Mouse (Mus musculus): ENCODE results near the gene Luc7l3. TPM values are rescaled to one million over a fixed set of nuclear protein-coding genes. Genes with fewer than 3 reads are reported as not detected.

Luc7l3 gene
- polyA plus RNA-seq, 1 experiment, result 26.4 TPM

DNA sequence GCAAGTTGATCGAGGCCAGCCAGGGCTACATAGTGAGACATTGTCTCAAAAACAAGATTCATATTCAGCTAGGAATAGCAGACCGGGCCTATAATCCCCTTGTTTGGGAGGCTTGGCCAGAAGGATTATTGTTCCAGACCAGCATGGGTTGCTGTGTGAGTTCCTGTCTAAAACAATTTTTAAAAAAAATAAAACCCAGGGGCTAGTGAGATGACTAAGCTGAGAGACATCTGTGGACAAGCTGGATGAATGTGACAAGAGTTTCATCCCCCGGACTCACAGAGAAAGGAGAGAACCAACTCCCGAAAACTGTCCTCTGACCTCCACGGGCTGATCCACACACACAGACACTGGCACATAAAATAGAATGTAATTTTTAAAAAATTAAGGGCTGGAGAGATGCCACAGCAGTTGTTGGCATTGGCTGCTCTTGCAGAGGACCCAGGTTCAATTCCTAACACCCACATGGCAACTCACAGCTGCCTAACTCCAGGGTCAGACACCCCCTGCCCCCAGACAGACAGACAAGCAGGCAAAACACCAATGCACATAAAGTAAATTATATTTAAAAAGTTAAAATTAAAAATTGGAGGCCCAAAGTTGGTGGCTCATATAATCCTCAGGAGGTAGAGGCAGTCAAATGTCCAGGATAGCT lies 1.6 kb upstream of the Luc7l3 start:
- TF ChIP-seq POLR2A (IDR thresholded peaks at IDR 0.05; ENCODE audit: control insufficient read depth, extremely low read depth, insufficient read depth, low read length, poor library complexity) (no peak), CTCF (IDR thresholded peaks at IDR 0.05; ENCODE audit: borderline replicate concordance, control insufficient read depth, extremely low read depth, insufficient read depth, low read length, poor library complexity) (no peak)
- Histone ChIP-seq H3K36me3 (ENCODE audit: control insufficient read depth, insufficient read depth, low read length) (no peaks in the 10 kb centered on the region), H3K4me1 (replicated peaks; ENCODE audit: control insufficient read depth, insufficient read depth, low read length) (peaks cover 7% of the 10 kb centered on the region), H3K4me3 (ENCODE audit: control insufficient read depth, insufficient read depth, low read length) (no peak overlapping the region), H3K27ac (ENCODE audit: control insufficient read depth, insufficient read depth, low read length) (no peak overlapping the region), H3K27me3 (ENCODE audit: control insufficient read depth, insufficient read depth, low read length) (no peaks in the 10 kb centered on the region)
- DNase-seq, result no peak
- 96% methylated on average over 5 of the region's 5 CpGs for WGBS

GRCm38 (mm10) chr11:94322636-94323035 lies 848 bp upstream of the Luc7l3 start:
- Histone ChIP-seq H3K4me3 (ENCODE audit: control insufficient read depth, insufficient read depth, low read length) (no peak overlapping the region), H3K36me3 (ENCODE audit: control insufficient read depth, insufficient read depth, low read length) (no peaks in the 10 kb centered on the region), H3K27ac (ENCODE audit: control insufficient read depth, insufficient read depth, low read length) (no peak overlapping the region), H3K27me3 (ENCODE audit: control insufficient read depth, insufficient read depth, low read length) (no peaks in the 10 kb centered on the region), H3K4me1 (replicated peaks; ENCODE audit: control insufficient read depth, insufficient read depth, low read length) (peaks cover 8% of the 10 kb centered on the region)
- no peak for DNase-seq
- 71% methylated on average over 5 of the region's 5 CpGs for WGBS
- TF ChIP-seq POLR2A (IDR thresholded peaks at IDR 0.05; ENCODE audit: control insufficient read depth, extremely low read depth, insufficient read depth, low read length, poor library complexity), result no peak
- no peak for TF ChIP-seq CTCF (IDR thresholded peaks at IDR 0.05; ENCODE audit: borderline replicate concordance, control insufficient read depth, extremely low read depth, insufficient read depth, low read length, poor library complexity)

DNA sequence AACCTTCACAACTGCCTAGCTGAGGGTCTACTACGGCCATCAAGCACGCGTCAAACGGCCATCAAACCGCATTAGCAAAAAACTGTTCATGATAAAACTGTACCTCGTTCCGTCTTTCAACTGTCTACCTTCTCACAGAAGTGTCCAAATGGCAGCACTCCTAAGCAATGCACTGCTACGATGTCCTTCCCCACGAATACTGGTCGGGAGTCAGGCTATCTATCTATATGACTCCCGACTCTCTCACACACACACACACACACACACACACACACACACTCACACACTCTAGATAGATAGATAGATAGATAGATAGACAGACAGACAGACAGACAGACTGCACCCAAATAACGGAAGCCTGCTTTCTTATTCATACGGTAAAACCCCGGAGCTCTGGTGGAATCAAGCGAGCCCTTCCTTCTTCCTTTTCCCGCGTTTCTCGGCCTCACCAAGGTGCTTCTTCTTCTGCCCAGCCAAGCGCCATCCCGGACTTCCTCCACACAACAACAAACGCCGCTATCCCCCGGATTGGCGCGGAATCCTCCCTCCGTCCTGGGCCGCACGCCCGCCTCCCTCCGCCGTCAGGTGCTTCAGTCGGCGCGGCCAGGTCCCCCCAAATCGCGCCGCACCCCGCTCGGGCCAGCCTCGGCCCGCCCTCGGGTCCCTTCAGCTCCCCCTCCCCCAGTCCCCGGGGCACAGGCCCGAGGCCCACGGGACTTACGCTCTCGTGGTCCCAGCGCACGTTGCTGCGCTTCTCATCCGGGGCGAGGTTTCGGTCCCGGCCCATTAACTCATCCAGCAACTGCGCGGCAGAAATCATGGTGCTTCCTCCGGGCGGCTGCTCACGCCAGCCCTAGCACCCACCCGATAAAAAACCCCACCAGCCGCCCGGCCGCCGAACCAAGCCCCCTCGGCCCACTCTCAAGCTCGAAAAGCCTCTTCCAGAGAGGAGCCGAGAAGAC lies 538 bp downstream of the Luc7l3 start:
- H3K27ac ChIP-seq (ENCODE audit: control insufficient read depth, insufficient read depth, low read length), result peak overlapping the region; percentile 66
- peaks cover 7% of the 10 kb centered on the region for H3K4me1 ChIP-seq (replicated peaks; ENCODE audit: control insufficient read depth, insufficient read depth, low read length)
- no peaks in the 10 kb centered on the region for H3K36me3 ChIP-seq (ENCODE audit: control insufficient read depth, insufficient read depth, low read length)
- no peak for TF ChIP-seq CTCF (IDR thresholded peaks at IDR 0.05; ENCODE audit: borderline replicate concordance, control insufficient read depth, extremely low read depth, insufficient read depth, low read length, poor library complexity)
- no peak for TF ChIP-seq POLR2A (IDR thresholded peaks at IDR 0.05; ENCODE audit: control insufficient read depth, extremely low read depth, insufficient read depth, low read length, poor library complexity)
- WGBS, result under 1% methylated on average over 67 of the region's 67 CpGs
- H3K4me3 ChIP-seq (ENCODE audit: control insufficient read depth, insufficient read depth, low read length), result peak overlapping the region; percentile 88
- DNase-seq, result no peak
- H3K27me3 ChIP-seq (ENCODE audit: control insufficient read depth, insufficient read depth, low read length), result no peaks in the 10 kb centered on the region

DNA sequence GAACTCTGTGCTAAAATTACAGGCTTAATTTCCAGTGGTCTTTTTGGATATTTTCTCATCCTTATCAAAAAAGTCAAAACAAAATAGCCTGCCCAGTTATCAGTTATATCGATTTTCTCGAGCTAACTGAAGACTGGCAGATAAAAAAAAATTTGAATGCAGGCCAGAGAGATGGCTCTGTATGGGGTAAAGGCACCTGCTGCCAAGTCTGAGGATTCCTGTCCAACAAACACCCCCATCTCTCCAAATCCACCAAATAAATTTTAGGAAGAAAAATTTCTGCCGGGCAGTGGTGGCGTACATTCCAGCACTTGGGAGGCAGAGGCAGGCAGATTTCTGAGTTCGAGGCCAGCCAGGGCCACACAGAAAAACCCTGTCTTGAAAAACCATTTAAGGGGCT lies 3.7 kb downstream of the Luc7l3 start:
- Histone ChIP-seq H3K4me3 (ENCODE audit: control insufficient read depth, insufficient read depth, low read length) (no peak overlapping the region), H3K4me1 (replicated peaks; ENCODE audit: control insufficient read depth, insufficient read depth, low read length) (peaks cover 7% of the 10 kb centered on the region), H3K27me3 (ENCODE audit: control insufficient read depth, insufficient read depth, low read length) (no peaks in the 10 kb centered on the region), H3K27ac (ENCODE audit: control insufficient read depth, insufficient read depth, low read length) (no peak overlapping the region), H3K36me3 (ENCODE audit: control insufficient read depth, insufficient read depth, low read length) (no peaks in the 10 kb centered on the region)
- WGBS, result 81% methylated on average over 5 of the region's 5 CpGs
- no peak for DNase-seq
- no peak for TF ChIP-seq CTCF (IDR thresholded peaks at IDR 0.05; ENCODE audit: borderline replicate concordance, control insufficient read depth, extremely low read depth, insufficient read depth, low read length, poor library complexity)
- no peak for TF ChIP-seq POLR2A (IDR thresholded peaks at IDR 0.05; ENCODE audit: control insufficient read depth, extremely low read depth, insufficient read depth, low read length, poor library complexity)

DNA sequence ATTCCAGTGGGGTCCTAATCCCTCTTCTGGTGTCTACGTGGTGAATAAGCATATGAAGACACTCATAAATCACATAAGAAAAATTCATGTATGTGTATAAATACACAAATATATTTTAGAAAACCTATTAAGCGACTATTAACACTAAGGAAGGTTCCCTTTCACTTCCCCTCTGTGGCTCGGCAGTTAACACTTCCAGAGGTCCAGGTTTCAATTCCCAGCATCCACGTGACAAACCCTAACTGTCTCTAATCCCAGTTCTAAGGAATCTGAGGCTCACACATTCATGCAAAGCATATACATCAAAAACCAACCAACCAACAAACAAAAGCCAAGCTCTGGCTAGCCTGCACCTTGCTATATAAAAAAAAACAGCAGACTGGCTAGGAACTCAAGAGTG lies 4.3 kb downstream of the Luc7l3 start:
- 64% methylated on average over 4 of the region's 4 CpGs for WGBS
- H3K4me3 ChIP-seq (ENCODE audit: control insufficient read depth, insufficient read depth, low read length), result no peak overlapping the region

DNA sequence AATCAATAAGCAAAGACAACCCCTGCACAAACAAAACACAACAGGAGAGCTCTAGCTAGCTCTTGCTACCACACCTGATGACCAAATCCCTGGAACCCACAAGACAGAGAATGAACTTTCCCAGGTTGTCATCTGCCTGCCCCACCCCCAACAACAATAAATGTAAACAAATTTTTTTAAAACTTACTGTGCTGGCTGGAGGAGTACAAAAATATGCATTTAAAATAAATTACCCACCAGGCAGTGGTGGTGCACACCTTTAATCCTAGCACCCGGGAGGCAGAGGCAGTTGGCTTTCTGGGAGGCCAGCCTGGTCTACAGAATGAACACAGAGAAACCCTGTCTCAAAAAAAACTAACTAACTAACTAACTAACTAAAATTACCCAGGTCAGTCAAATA lies 4.8 kb downstream of the Luc7l3 start:
- H3K4me3 ChIP-seq (ENCODE audit: control insufficient read depth, insufficient read depth, low read length), result no peak overlapping the region
- no peak for TF ChIP-seq POLR2A (IDR thresholded peaks at IDR 0.05; ENCODE audit: control insufficient read depth, extremely low read depth, insufficient read depth, low read length, poor library complexity)
- no peak for TF ChIP-seq CTCF (IDR thresholded peaks at IDR 0.05; ENCODE audit: borderline replicate concordance, control insufficient read depth, extremely low read depth, insufficient read depth, low read length, poor library complexity)
- peaks cover 3% of the 10 kb centered on the region; the same call in 1 of the 2 replicates for H3K4me1 ChIP-seq (replicated peaks; ENCODE audit: control insufficient read depth, insufficient read depth, low read length)
- 78% methylated on average over 1 of the region's 1 CpGs for WGBS
- no peaks in the 10 kb centered on the region for H3K36me3 ChIP-seq (ENCODE audit: control insufficient read depth, insufficient read depth, low read length)
- no peaks in the 10 kb centered on the region for H3K27me3 ChIP-seq (ENCODE audit: control insufficient read depth, insufficient read depth, low read length)
- no peak for DNase-seq
- H3K27ac ChIP-seq (ENCODE audit: control insufficient read depth, insufficient read depth, low read length), result no peak overlapping the region

More for the DNA sequence above, 4.3 kb downstream of the Luc7l3 start:
- no peaks in the 10 kb centered on the region for H3K27me3 ChIP-seq (ENCODE audit: control insufficient read depth, insufficient read depth, low read length)
- peaks cover 6% of the 10 kb centered on the region for H3K4me1 ChIP-seq (replicated peaks; ENCODE audit: control insufficient read depth, insufficient read depth, low read length)
- no peaks in the 10 kb centered on the region for H3K36me3 ChIP-seq (ENCODE audit: control insufficient read depth, insufficient read depth, low read length)
- no peak for DNase-seq
- H3K27ac ChIP-seq (ENCODE audit: control insufficient read depth, insufficient read depth, low read length), result no peak overlapping the region
- no peak for TF ChIP-seq CTCF (IDR thresholded peaks at IDR 0.05; ENCODE audit: borderline replicate concordance, control insufficient read depth, extremely low read depth, insufficient read depth, low read length, poor library complexity)
